Mouse (Mus musculus): ENCODE measurements around the gene Vsnl1.

DNA sequence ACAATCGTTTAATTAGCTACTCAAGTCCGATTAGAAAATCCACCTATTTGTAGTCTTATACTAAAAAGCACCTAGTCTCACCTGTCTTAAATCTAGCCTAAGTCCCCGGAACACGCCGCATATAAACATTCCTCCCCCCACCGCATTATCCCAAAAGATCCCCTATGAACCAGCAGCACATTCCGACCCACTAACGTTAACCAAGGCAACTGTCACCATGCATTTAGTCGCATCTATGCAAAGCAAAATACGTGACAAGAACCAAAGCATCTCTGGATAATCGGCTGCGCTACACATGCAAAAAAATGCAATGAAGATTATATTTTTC lies 426 bp downstream of the Vsnl1 start:
- TF ChIP-seq CTCF (conservative IDR thresholded peaks at IDR 0.05; ENCODE audit: insufficient read depth, insufficient read length, low read depth, low read length) (no peak), POLR2A (IDR thresholded peaks at IDR 0.05; ENCODE audit: low read depth, low read length) (no peak)
